Mouse (Mus musculus) heart, embryonic 13.5 days (tissue): ENCODE measurements at regions not wholly inside any gene's neighbourhood (a gene's known extent, or its start where the extent isn't known, plus 50 kb on each side); places are given as distances from the start of the nearest gene placed in this dataset.

Source experiments
- ATAC-seq: fragments of 200-750 bp; cut with Nextera tagmentation; 2 replicates; pipeline ENCODE4 v1.8.0; 2017; ENCODE audit warnings: moderate TSS enrichment; ENCODE audit not compliant: insufficient number of reproducible peaks, low FRiP score, low TSS enrichment; ENCODE audit errors: extremely low read depth
- H3K27ac ChIP-seq: fragments of 300-500 bp; sonication (generic); replicated peaks from 2 replicates; pipeline ENCODE4 v1.5.1; 2015; ENCODE audit warnings: moderate library complexity, mild to moderate bottlenecking, inconsistent platforms
- H3K27me3 ChIP-seq: fragments of 300-500 bp; sonication (generic); replicated peaks from 2 replicates; pipeline ENCODE4 v1.6.1; 2015; ENCODE audit warnings: mild to moderate bottlenecking, inconsistent platforms
- H3K36me3 ChIP-seq: fragments of 300-500 bp; sonication (generic); 2 replicates; pipeline ENCODE4 v1.6.1; 2015; ENCODE audit warnings: mild to moderate bottlenecking, inconsistent platforms
- H3K4me1 ChIP-seq: fragments of 300-500 bp; sonication (generic); 2 replicates; pipeline ENCODE4 v1.6.1; 2015; ENCODE audit warnings: inconsistent platforms
- H3K4me2 ChIP-seq: fragments of 300-500 bp; sonication (generic); 2 replicates; pipeline ENCODE4 v1.6.1; 2015; ENCODE audit warnings: inconsistent platforms, mild to moderate bottlenecking, moderate library complexity
- H3K4me3 ChIP-seq: fragments of 300-500 bp; sonication (generic); 2 replicates; pipeline ENCODE4 v1.5.1; 2015; ENCODE audit warnings: moderate library complexity, mild to moderate bottlenecking, inconsistent platforms
- H3K9ac ChIP-seq: fragments of 300-500 bp; sonication (generic); 2 replicates; pipeline ENCODE4 v1.6.1; 2015; ENCODE audit warnings: inconsistent platforms, mild to moderate bottlenecking, moderate library complexity
- H3K9me3 ChIP-seq: fragments of 300-500 bp; sonication (generic); 2 replicates; pipeline ENCODE4 v1.6.1; 2016; ENCODE audit warnings: inconsistent platforms
- WGBS: fragments of 180-500 bp; shearing (Covaris S2); methylation state at CpG from one replicate; pipeline ENCODE4 v1.1.7; 2015; ENCODE audit warnings: mixed read lengths; 5-methylcytosine and 5-hydroxymethylcytosine counted together

DNA sequence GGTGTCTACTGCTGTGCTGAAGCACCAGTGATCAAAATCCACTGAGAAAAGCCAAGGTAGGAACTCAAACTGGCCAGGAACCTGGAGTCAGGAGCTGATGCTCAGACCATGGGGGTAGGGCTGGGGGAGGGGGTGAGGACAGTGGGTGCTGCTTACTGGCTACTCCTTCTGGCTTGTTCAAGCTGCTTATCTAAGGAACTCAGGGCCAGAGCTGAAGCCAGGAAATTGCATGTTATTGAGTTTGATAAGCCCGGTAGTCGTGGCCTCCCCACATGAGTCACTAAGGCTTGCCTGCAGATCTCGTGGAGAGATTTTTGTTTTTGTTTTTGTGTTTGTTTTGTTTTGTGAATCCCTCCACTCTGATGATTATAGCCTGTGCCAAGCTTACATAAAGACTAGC is 65.9 kb downstream of the Tmem215 start:
- Histone ChIP-seq H3K9me3 (0 out of 2 replicates have a peak, but pooled peaks cover 3% of the 10 kb centered on the region), H3K4me2 (no peak overlapping the region), H3K27me3 (no peaks in the 10 kb centered on the region), H3K4me1 (peaks cover 9% of the 10 kb centered on the region), H3K4me3 (no peak overlapping the region), H3K36me3 (no peaks in the 10 kb centered on the region), H3K27ac (no peak overlapping the region), H3K9ac (no peak overlapping the region)
- no peak for ATAC-seq
- WGBS: 23% methylated on average over 3 of the region's 3 CpGs

DNA sequence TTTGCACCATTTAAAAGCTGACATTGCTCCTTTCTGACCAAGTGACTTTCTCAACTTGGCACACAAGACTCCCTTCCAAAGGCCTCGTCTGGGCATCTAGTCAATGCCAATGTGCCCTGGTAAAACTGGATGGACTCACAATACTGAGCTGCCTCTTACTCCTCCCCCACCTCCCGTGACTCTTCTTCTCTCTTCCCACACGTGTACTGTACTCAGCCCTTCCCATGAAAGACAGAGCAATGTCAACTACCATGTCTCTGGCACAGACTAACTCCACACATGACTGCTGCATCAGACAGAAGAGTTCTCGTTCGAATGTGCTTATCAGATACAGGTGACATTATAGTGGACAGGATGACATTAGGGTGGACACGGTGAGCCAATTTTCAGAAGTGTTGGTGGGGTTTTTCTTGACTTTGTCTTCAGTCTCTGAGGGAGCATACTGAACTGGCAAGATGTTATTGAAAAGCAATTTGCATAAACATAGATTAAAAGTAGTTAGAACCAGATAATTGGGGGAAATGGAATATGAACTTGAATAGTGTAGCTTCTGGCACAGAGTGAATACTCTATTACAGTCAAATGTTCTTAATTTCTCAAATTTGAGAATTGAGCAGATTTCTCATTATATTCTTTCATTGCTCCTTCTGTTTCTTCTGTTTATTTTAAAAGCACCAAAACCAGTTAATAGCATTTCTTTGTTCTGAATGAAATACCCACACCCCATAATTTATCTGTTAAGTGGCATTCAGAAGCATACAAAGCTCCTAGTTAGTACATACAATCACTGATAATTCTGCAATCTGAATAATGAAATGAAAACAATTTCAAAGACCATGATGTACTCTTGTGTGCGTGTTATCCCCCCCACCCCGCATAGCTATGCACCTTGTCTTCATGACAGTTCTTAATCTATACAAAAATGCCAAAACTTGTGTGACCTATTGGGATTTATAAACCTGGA is 71.4 kb downstream of the Tmem215 start:
- Histone ChIP-seq H3K9ac (no peak overlapping the region), H3K36me3 (no peaks in the 10 kb centered on the region), H3K27me3 (no peaks in the 10 kb centered on the region), H3K4me1 (peaks cover 25% of the 10 kb centered on the region), H3K9me3 (peaks cover 10% of the 10 kb centered on the region; the same call in 1 of the 2 replicates), H3K4me2 (peak overlapping the region; percentile 22), H3K4me3 (no peak overlapping the region), H3K27ac (0 out of 2 replicates have a peak overlapping the region, but pooled peaks have one; percentile 29)
- ATAC-seq: no peak
- 63% methylated on average over 8 of the region's 8 CpGs for WGBS

DNA sequence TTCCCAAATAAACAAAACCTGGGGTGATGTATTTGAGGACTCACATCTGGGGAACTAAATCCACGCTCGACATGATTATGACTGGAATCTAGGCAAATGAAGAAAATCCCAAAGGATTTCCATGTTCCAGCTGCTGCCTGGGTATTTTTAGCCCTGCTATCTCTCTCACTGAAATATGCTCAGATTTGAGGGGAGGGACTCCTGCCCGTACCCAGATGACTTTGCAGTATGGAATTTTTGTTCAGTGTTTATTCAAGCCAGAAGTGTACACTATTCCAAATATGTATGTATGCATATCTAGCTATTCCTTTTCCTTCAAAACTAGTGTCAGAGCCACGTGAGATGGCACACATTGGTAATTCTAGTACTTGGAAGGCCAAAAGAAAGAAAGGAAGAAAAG is 72.1 kb downstream of the Tmem215 start:
- no peak; the same call in 1 of the 2 replicates for ATAC-seq
- Histone ChIP-seq H3K9ac (no peak overlapping the region), H3K4me3 (no peak overlapping the region), H3K36me3 (no peaks in the 10 kb centered on the region), H3K9me3 (peaks cover 10% of the 10 kb centered on the region; the same call in 1 of the 2 replicates), H3K4me1 (peaks cover 25% of the 10 kb centered on the region), H3K27ac (peak overlapping the region; percentile 69), H3K27me3 (no peaks in the 10 kb centered on the region), H3K4me2 (peak overlapping the region; percentile 22)
- 15% methylated on average over 4 of the region's 4 CpGs for WGBS

DNA sequence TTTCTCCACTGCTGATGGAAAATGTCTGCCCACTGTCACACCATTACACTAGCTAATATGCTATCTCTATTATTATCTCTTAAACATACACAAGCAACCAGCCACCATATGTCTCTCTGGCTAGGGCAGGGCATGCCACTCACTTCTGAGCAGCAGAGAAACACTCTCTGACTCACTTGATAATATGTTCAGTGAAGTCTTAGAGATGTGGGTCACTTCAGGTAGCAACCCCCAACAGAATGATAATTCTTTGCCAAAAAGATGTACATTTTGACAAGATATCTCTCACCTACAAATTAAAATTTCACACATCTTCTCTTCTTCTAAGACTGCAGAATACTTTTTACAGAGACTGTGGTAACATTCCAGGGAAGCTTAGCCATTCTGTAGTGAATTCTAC is 72.8 kb downstream of the Tmem215 start:
- peaks cover 25% of the 10 kb centered on the region for H3K4me1 ChIP-seq
- ATAC-seq: no peak
- H3K4me2 ChIP-seq: no peak overlapping the region
- peaks cover 8% of the 10 kb centered on the region; the same call in 1 of the 2 replicates for H3K9me3 ChIP-seq
- H3K9ac ChIP-seq: no peak overlapping the region
- no peaks in the 10 kb centered on the region for H3K27me3 ChIP-seq
- peak overlapping the region; percentile 69 for H3K27ac ChIP-seq
- H3K4me3 ChIP-seq: no peak overlapping the region
- H3K36me3 ChIP-seq: no peaks in the 10 kb centered on the region

DNA sequence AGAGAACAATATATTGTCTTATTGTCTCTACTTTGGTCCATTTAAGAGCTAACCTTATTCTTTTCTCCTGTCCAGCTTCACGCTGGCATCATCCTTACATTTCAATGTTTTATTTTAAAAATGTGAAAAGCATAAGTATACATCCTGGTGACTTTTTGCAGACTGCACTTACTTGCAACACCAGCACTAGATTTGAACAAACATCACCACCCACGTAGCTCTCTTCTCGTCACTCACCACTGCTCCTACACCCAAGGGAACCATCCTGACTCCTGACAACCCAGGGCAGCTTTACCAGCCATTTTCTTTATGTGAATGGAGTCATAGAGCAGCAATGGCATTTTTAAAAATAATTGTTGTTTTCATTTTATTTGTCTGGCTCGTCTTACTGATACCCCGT is 73.7 kb downstream of the Tmem215 start:
- no peak overlapping the region for H3K4me3 ChIP-seq
- no peak for ATAC-seq
- no peaks in the 10 kb centered on the region for H3K36me3 ChIP-seq
- no peaks in the 10 kb centered on the region for H3K27me3 ChIP-seq
- peaks cover 8% of the 10 kb centered on the region; the same call in 1 of the 2 replicates for H3K9me3 ChIP-seq
- no peak overlapping the region for H3K4me2 ChIP-seq
- peaks cover 25% of the 10 kb centered on the region for H3K4me1 ChIP-seq
- no peak overlapping the region for H3K9ac ChIP-seq
- WGBS: 39% methylated on average over 5 of the region's 5 CpGs
- H3K27ac ChIP-seq: no peak overlapping the region

DNA sequence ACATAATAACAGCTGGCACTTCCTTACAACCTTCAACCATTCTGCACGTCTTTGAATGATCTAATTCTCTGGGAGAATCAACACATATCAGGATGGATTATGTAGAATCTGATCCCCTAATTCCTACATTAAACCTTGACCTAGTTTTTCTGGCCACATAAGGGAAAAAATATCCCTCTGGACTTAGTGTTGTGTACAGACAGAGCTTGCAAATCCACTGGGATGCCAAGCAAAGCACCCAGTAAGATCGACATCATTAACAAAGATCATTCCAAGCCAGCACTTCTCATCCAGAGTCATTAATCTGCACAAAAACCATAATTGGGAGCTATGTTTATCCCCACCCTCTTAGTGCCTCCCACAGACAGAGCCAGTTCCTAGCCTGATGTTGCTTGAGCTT is 87.8 kb downstream of the Tmem215 start:
- ATAC-seq: no peak
- H3K27me3 ChIP-seq: no peaks in the 10 kb centered on the region
- no peaks in the 10 kb centered on the region; the same call in 1 of the 2 replicates for H3K9me3 ChIP-seq
- no peak overlapping the region for H3K9ac ChIP-seq
- H3K4me3 ChIP-seq: no peak overlapping the region
- WGBS: 55% methylated on average over 2 of the region's 2 CpGs
- H3K36me3 ChIP-seq: no peaks in the 10 kb centered on the region
- no peak overlapping the region for H3K27ac ChIP-seq
- H3K4me1 ChIP-seq: no peaks in the 10 kb centered on the region
- H3K4me2 ChIP-seq: no peak overlapping the region

DNA sequence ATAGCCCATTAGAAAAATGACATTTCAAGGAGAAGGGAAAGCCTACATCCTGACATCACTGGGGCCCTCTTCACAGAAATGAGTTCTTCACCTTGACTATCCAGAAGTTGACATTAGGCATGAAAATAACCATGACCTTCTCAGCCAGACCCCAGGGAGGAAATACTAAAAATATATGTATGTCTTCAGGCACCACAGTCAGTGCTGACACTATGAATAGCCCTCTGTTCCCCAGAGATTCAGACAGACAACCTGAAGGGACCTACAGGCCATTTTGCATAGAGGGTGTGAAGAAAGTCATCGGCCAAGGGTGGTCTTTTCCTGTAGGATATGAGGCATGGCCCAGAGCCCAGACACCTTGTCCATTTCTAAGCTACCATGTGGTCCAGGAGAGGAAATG is 101.3 kb downstream of the Tmem215 start:
- H3K9me3 ChIP-seq: no peaks in the 10 kb centered on the region
- H3K27ac ChIP-seq: no peak overlapping the region

DNA sequence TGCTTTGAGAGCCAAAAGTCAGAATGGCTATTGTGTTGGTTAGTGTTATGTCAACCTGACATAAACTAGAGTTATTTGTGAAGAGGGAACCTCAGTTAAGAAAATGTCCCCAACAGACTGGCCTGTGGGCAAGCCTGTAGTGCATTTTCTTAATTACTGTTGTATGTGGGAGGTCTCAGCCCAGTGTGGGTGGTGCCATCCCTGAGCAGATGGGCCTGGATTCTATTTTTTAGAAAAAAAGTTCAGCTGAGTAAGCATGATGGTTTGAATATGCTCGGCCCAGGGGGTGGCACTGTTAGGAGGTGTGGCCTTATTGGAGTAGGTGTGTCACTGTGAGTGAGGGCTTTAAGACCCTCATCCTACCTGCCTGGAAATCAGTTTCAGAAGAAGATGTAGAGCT is 104.0 kb downstream of the Tmem215 start:
- H3K9me3 ChIP-seq: no peaks in the 10 kb centered on the region
- no peak overlapping the region for H3K4me2 ChIP-seq
- no peak for ATAC-seq
- no peak overlapping the region for H3K4me3 ChIP-seq
- H3K4me1 ChIP-seq: peaks cover 6% of the 10 kb centered on the region; the same call in 1 of the 2 replicates
- no peaks in the 10 kb centered on the region for H3K36me3 ChIP-seq
- no peak overlapping the region for H3K9ac ChIP-seq
- H3K27me3 ChIP-seq: no peaks in the 10 kb centered on the region
- H3K27ac ChIP-seq: no peak overlapping the region
- WGBS: 73% methylated on average over 1 of the region's 1 CpGs

More for the DNA sequence above, 101.3 kb downstream of the Tmem215 start:
- H3K27me3 ChIP-seq: no peaks in the 10 kb centered on the region
- no peak overlapping the region for H3K4me3 ChIP-seq
- ATAC-seq: no peak
- H3K36me3 ChIP-seq: no peaks in the 10 kb centered on the region
- H3K4me1 ChIP-seq: peaks cover 6% of the 10 kb centered on the region; the same call in 1 of the 2 replicates
- 57% methylated on average over 1 of the region's 1 CpGs for WGBS
- H3K4me2 ChIP-seq: no peak overlapping the region
- H3K9ac ChIP-seq: no peak overlapping the region

DNA sequence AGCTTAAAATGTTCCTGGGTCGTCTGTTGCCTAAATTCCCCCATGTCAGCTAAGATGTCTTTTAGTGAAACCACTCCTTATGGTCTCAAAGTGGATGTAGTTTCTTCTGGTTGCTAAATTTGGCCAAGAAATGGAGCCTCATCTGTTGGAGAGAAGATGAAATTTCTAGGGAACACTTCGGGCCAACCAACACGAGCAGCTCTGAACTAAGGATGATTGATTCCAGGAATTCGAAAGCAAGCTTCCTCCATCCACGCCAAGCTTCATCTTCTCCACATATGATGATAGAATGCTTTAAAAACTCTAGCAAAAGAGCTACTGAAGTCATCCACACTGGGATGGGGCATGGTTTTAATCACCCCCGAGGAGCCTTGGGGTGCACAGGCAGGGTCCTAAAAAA is 112.5 kb downstream of the Tmem215 start:
- no peak overlapping the region for H3K9ac ChIP-seq
- no peaks in the 10 kb centered on the region for H3K27me3 ChIP-seq
- H3K9me3 ChIP-seq: no peaks in the 10 kb centered on the region
- WGBS: 73% methylated on average over 6 of the region's 6 CpGs
- 0 out of 2 replicates have a peak overlapping the region, but pooled peaks have one; percentile 2 for H3K27ac ChIP-seq
- no peaks in the 10 kb centered on the region for H3K36me3 ChIP-seq
- H3K4me1 ChIP-seq: peaks cover 11% of the 10 kb centered on the region
- H3K4me3 ChIP-seq: no peak overlapping the region
- no peak overlapping the region for H3K4me2 ChIP-seq
- ATAC-seq: no peak

DNA sequence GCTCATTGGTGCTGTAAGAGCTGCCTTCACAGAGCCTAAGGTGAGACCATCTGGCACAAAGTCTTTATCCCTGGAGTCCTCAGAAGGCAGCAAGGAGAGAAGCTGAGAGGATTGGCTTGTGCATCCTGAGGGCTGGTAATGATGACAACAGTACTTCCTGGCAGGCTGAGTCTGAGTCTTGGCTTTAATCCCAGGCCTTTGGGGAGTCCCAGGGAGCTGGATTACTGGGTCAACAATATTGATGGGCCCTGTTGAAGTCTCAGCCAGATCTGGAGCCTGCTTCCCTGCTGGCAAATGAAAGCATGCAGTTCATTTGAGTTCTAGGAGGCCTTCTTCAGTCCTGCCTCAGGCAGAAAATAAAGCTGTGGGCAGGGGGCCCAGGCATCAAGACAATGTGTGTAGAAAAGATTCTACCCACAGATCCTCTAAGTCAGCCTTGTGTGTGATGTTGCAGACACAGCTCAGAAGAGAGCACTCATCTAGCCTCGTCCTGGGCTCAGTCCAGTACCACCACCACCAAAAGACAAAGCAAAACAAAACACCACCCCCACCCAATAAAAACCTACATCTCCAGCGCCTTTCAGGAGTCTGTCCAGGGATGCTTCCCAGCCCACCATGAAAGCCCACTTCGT is 113.1 kb downstream of the Tmem215 start:
- Histone ChIP-seq H3K9ac (no peak overlapping the region), H3K4me3 (no peak overlapping the region), H3K4me2 (no peak overlapping the region), H3K9me3 (no peaks in the 10 kb centered on the region), H3K27me3 (no peaks in the 10 kb centered on the region), H3K36me3 (no peaks in the 10 kb centered on the region), H3K27ac (0 out of 2 replicates have a peak overlapping the region, but pooled peaks have one; percentile 2), H3K4me1 (peaks cover 11% of the 10 kb centered on the region)
- WGBS: 67% methylated on average over 3 of the region's 3 CpGs
- no peak for ATAC-seq

DNA sequence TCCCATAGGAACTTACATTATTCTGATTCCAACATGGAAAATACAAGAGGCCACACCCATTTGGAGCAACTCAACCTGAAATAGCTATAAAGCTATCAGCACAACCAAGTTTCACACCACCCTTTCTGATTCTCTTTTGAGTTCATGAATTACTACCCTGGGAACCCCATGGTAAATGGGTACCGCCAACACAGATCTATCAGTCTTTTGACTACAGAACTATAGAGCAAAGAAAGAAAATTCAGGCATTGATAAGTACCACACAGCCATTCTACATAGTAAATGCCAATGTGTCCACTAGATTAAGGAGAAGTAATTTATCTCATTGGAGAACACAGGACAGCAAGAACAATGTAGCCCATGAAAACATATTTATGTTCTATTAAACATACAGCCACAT is 114.1 kb downstream of the Tmem215 start:
- 80% methylated on average over 1 of the region's 1 CpGs for WGBS
- Histone ChIP-seq H3K9ac (no peak overlapping the region), H3K4me1 (peaks cover 11% of the 10 kb centered on the region)

More for the DNA sequence above, 114.1 kb downstream of the Tmem215 start:
- Histone ChIP-seq H3K36me3 (no peaks in the 10 kb centered on the region), H3K9me3 (no peaks in the 10 kb centered on the region), H3K4me2 (no peak overlapping the region), H3K27me3 (no peaks in the 10 kb centered on the region), H3K4me3 (no peak overlapping the region), H3K27ac (no peak overlapping the region)
- ATAC-seq: no peak
